Mouse (Mus musculus): ENCODE results near the gene Spesp1. TPM values are rescaled to one million over a fixed set of nuclear protein-coding genes. Genes with fewer than 3 reads are reported as not detected.
A peak's percentile ranks its signal among the peaks of the same experiment; 100 is the strongest.

Spesp1 gene
- polyA plus RNA-seq, 1 experiment: not detected

GRCm38 (mm10) chr9:62263652-62264051 lies 18.4 kb downstream of the Spesp1 start:
- Histone ChIP-seq H3K27me3 (replicated peaks; ENCODE audit: control insufficient read depth, insufficient read depth, low read length) (no peaks in the 10 kb centered on the region), H3K4me3 (ENCODE audit: insufficient read depth, low read depth, low read length) (no peak overlapping the region), H3K4me1 (ENCODE audit: control insufficient read depth, insufficient read depth, low read length) (no peaks in the 10 kb centered on the region), H3K27ac (ENCODE audit: insufficient read depth, low read depth, low read length) (no peak overlapping the region), H3K36me3 (ENCODE audit: control insufficient read depth, insufficient read depth, low read length) (no peaks in the 10 kb centered on the region)
- DNase-seq: no peak
- 63% methylated on average over 5 of the region's 5 CpGs for WGBS
- TF ChIP-seq POLR2A (IDR thresholded peaks at IDR 0.05; ENCODE audit: low read depth, low read length): no peak
- TF ChIP-seq CTCF (conservative IDR thresholded peaks at IDR 0.05; ENCODE audit: insufficient read depth, insufficient read length, low read depth, low read length): no peak

DNA sequence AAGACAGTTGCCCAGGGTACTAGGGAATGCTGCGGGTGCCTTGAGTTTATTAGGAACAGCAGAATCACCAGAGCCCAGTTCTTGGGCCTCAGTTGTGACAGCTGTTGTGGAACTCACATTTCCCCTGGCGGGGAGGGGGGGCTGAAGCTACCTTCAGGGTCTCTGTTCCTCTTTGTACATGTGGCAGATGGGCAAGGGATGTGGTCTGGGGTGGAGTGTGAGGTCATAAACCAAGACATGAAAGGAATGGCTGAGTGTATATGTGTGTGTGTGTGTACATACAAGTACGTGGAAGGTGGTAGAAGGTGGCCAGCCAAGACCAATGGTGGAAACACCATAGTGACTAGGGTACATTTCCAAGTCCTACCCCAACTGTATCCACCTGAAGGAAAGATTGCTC lies 20.6 kb downstream of the Spesp1 start:
- no peaks in the 10 kb centered on the region for H3K27me3 ChIP-seq (replicated peaks; ENCODE audit: control insufficient read depth, insufficient read depth, low read length)
- no peak overlapping the region for H3K4me3 ChIP-seq (ENCODE audit: insufficient read depth, low read depth, low read length)
- no peak overlapping the region for H3K27ac ChIP-seq (ENCODE audit: insufficient read depth, low read depth, low read length)
- H3K36me3 ChIP-seq (ENCODE audit: control insufficient read depth, insufficient read depth, low read length): no peaks in the 10 kb centered on the region
- TF ChIP-seq CTCF (conservative IDR thresholded peaks at IDR 0.05; ENCODE audit: insufficient read depth, insufficient read length, low read depth, low read length): no peak
- 94% methylated on average over 3 of the region's 3 CpGs for WGBS
- no peaks in the 10 kb centered on the region for H3K4me1 ChIP-seq (ENCODE audit: control insufficient read depth, insufficient read depth, low read length)
- no peak for DNase-seq

GRCm38 (mm10) chr9:62261006-62261405 lies 21.0 kb downstream of the Spesp1 start:
- H3K4me3 ChIP-seq (ENCODE audit: insufficient read depth, low read depth, low read length): no peak overlapping the region
- H3K27ac ChIP-seq (ENCODE audit: insufficient read depth, low read depth, low read length): no peak overlapping the region
- no peak for TF ChIP-seq POLR2A (IDR thresholded peaks at IDR 0.05; ENCODE audit: low read depth, low read length)
- no peak for TF ChIP-seq CTCF (conservative IDR thresholded peaks at IDR 0.05; ENCODE audit: insufficient read depth, insufficient read length, low read depth, low read length)
- no peaks in the 10 kb centered on the region for H3K27me3 ChIP-seq (replicated peaks; ENCODE audit: control insufficient read depth, insufficient read depth, low read length)
- no peaks in the 10 kb centered on the region for H3K36me3 ChIP-seq (ENCODE audit: control insufficient read depth, insufficient read depth, low read length)
- no peak for DNase-seq
- no peaks in the 10 kb centered on the region for H3K4me1 ChIP-seq (ENCODE audit: control insufficient read depth, insufficient read depth, low read length)
- WGBS: 93% methylated on average over 5 of the region's 5 CpGs

GRCm38 (mm10) chr9:62258005-62258404 lies 24.0 kb downstream of the Spesp1 start:
- Histone ChIP-seq H3K27ac (ENCODE audit: insufficient read depth, low read depth, low read length) (no peak overlapping the region), H3K36me3 (ENCODE audit: control insufficient read depth, insufficient read depth, low read length) (no peaks in the 10 kb centered on the region), H3K27me3 (replicated peaks; ENCODE audit: control insufficient read depth, insufficient read depth, low read length) (no peaks in the 10 kb centered on the region), H3K4me1 (ENCODE audit: control insufficient read depth, insufficient read depth, low read length) (no peaks in the 10 kb centered on the region), H3K4me3 (ENCODE audit: insufficient read depth, low read depth, low read length) (no peak overlapping the region)
- TF ChIP-seq CTCF (conservative IDR thresholded peaks at IDR 0.05; ENCODE audit: insufficient read depth, insufficient read length, low read depth, low read length) (no peak), POLR2A (IDR thresholded peaks at IDR 0.05; ENCODE audit: low read depth, low read length) (no peak)
- DNase-seq: no peak
- WGBS: 67% methylated on average over 11 of the region's 11 CpGs

DNA sequence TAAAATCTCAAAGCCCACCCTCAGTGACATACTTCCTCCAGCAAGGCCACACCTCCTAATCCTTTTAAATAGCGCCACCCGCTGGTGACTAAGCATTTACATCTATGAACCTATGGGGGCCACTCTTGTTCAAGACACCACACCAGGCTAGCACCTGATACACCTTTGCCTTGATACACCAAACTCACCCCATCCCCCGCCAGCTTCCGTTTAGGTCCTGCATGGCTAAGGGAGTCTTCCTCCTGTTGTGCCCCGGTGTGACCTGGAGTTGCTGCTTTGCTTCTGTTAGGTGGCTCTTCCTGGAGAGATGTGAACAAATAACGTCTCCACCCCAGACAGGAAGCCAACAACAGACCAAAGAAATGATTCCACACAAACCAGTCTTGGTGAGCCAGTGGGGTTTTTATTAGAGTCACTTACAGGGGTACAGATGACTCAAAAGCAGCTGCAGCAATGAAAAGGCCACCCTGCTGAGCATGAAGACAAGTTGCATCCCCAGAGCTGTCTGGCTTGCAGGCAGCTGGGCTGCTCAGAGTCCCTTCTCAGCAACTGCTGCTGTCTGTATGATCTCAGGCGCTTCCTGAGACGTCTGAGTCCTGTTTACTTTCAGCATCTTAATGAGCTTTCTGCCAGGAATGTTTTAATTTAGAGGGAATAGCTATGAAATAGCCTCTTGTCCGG lies 26.0 kb downstream of the Spesp1 start:
- TF ChIP-seq POLR2A (IDR thresholded peaks at IDR 0.05; ENCODE audit: low read depth, low read length) (no peak), CTCF (conservative IDR thresholded peaks at IDR 0.05; ENCODE audit: insufficient read depth, insufficient read length, low read depth, low read length) (no peak)
- Histone ChIP-seq H3K4me3 (ENCODE audit: insufficient read depth, low read depth, low read length) (no peak overlapping the region), H3K36me3 (ENCODE audit: control insufficient read depth, insufficient read depth, low read length) (no peaks in the 10 kb centered on the region), H3K27ac (ENCODE audit: insufficient read depth, low read depth, low read length) (no peak overlapping the region), H3K4me1 (ENCODE audit: control insufficient read depth, insufficient read depth, low read length) (no peaks in the 10 kb centered on the region), H3K27me3 (replicated peaks; ENCODE audit: control insufficient read depth, insufficient read depth, low read length) (no peaks in the 10 kb centered on the region)
- DNase-seq: no peak
- 67% methylated on average over 9 of the region's 9 CpGs for WGBS

DNA sequence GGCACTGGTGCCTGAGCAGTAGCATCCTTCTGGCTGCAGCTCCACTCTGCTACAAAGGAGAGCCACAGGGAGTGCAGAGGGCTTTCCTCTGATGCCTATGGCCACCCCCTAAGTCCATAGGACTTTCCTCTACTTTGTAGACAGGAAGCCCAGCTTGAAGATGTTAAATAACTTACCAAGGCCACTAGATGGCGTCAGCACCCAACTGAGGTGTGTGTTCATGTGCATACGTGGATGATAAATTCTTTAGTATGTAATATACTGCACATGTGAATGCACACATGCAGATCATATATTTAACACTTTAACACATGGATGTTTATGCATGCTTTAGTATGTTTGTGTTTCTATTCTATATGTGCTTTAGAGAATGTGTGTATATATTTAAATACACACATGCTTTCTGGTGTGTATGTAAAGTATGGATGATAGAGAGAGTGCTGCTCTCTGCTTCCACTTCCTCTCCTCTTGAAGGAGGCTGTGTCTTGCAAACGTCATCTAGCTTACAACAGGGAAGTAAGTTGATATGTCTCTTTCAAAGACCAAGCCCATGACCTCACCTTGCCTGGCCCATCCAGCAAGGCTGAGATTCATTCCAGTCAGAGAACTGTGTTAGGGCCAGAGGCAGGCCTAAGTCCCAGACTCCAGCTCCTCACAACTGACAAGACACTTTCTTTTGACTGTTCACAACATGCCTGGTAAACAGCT lies 28.1 kb downstream of the Spesp1 start:
- H3K4me3 ChIP-seq (ENCODE audit: insufficient read depth, low read depth, low read length): no peak overlapping the region
- no peak overlapping the region for H3K27ac ChIP-seq (ENCODE audit: insufficient read depth, low read depth, low read length)
- H3K36me3 ChIP-seq (ENCODE audit: control insufficient read depth, insufficient read depth, low read length): no peaks in the 10 kb centered on the region
- no peaks in the 10 kb centered on the region for H3K4me1 ChIP-seq (ENCODE audit: control insufficient read depth, insufficient read depth, low read length)
- TF ChIP-seq CTCF (conservative IDR thresholded peaks at IDR 0.05; ENCODE audit: insufficient read depth, insufficient read length, low read depth, low read length) (0 out of 2 replicates have a peak, but pooled peaks have one; percentile 11), POLR2A (IDR thresholded peaks at IDR 0.05; ENCODE audit: low read depth, low read length) (no peak)
- DNase-seq: no peak
- no peaks in the 10 kb centered on the region for H3K27me3 ChIP-seq (replicated peaks; ENCODE audit: control insufficient read depth, insufficient read depth, low read length)
- 19% methylated on average over 3 of the region's 3 CpGs for WGBS

DNA sequence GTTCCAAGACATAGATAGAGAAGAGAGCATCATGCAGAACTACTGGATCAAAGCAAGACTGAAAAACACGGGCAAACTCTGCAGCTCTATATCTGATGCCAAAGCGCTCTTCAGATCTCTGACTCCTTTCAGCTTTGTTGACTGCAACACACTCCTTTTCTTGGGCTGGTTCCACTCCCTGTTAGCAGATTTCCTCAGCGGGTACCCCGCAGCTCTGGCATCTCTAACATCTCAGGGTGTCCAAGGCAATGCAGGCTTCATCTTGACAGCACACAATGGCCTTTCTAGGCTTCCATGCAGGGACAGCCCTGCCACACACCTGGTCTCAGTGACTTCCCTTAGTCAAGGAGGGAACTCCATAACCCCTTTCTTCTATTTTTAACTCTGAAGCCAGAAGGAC lies 31.7 kb downstream of the Spesp1 start:
- Histone ChIP-seq H3K27ac (ENCODE audit: insufficient read depth, low read depth, low read length) (no peak overlapping the region), H3K27me3 (replicated peaks; ENCODE audit: control insufficient read depth, insufficient read depth, low read length) (no peaks in the 10 kb centered on the region), H3K4me1 (ENCODE audit: control insufficient read depth, insufficient read depth, low read length) (no peaks in the 10 kb centered on the region), H3K36me3 (ENCODE audit: control insufficient read depth, insufficient read depth, low read length) (no peaks in the 10 kb centered on the region), H3K4me3 (ENCODE audit: insufficient read depth, low read depth, low read length) (no peak overlapping the region)
- no peak for DNase-seq
- WGBS: 88% methylated on average over 4 of the region's 4 CpGs
- TF ChIP-seq CTCF (conservative IDR thresholded peaks at IDR 0.05; ENCODE audit: insufficient read depth, insufficient read length, low read depth, low read length) (no peak), POLR2A (IDR thresholded peaks at IDR 0.05; ENCODE audit: low read depth, low read length) (no peak)
